Mouse (Mus musculus): ENCODE data around the gene Ddx41. TPM values are rescaled to one million over a fixed set of nuclear protein-coding genes. Genes with fewer than 3 reads are reported as not detected.

The Ddx41 gene
- 2.7 TPM for polyA plus RNA-seq (2014; fragmentation: Illumina TruSeq; extraction: RNeasy Lipid Tissue Mini Kit (QIAGEN cat#74804))

GRCm38 (mm10) chr13:55536194-55537175 lies at the start of gene Ddx41:
TSS of gene Ddx41 (minus strand) at chr13:55536658.

GRCm38 (mm10) chr13:55573432-55573831 lies 37.0 kb upstream of the Ddx41 start, which contains the start of gene Tmed9:
TSS of gene Tmed9 (plus strand) at chr13:55573732.

DNA sequence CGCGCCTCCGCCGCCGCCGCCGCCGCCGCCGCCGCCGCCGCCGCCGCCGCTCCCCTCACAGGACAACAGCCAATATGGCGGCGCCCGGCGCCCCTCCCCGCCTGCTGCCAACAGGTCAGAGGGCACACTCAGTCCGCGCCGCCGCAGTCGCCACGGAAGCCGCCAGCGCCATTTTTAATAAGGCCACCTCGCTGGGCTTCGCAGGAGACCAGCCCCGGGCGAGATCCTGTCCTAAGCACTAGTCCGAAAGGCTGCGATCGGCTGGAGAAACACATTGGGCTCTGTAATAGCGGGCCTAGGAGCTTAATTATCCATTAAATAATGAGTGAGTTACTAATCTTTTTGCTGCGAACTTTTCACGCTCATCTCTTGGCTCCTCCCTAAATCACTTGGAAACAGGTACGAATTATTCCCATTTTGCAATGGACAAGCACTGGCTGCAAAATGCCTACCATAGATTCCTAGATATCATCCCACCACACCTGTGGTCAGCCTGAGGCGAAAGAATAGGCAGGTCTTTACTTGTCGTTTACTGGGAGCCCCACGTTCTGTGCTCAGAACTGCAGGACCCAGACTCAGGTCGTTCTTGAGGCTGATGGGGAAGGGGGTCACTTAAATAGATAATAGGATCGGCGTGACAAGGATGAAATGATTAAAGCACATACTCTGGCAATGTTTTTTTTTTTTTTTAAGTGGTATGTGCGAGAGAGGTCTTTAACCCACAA lies 34.7 kb upstream of the Ddx41 start, which contains the start of gene Fam193b:
TSS of gene Fam193b (minus strand) at position 94 of the 725 bp plus-strand sequence.

DNA sequence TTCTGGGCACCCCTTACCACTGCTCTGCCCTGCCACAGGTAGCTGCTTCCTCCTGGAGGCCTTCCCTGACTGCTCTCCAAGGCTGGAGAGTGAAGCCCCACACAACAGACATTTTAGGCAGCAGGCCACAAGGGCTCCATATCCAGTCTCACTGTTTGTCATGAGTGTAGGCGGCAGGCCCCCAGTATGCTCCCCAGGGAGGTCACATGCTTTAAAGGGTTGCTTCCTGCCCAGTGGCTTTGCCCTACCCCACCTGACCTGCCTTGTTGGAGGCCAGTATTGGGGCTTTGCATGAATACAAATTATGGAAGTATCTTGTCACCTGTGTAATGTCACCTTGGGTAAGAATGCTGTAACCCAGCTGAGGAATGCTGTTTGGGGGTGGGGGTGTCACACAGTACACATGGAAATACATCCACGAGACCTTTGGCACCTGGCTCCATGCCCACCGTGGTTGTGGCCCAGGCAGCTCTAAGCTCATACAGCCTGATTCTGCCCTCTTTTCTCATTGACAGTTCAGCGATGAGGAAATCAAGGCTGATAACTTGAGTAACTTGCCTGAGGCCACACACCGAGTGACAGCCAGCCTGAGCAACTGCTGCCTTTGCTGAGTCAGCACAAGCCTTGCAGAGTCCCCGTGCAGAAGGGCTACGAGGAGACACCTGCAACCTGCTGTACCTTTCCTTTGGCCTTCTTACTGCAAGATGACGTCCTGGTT lies 7.1 kb downstream of the Ddx41 start, which contains the start of gene Dok3:
TSS of gene Dok3 (minus strand) at position 99 of the 718 bp plus-strand sequence.

DNA sequence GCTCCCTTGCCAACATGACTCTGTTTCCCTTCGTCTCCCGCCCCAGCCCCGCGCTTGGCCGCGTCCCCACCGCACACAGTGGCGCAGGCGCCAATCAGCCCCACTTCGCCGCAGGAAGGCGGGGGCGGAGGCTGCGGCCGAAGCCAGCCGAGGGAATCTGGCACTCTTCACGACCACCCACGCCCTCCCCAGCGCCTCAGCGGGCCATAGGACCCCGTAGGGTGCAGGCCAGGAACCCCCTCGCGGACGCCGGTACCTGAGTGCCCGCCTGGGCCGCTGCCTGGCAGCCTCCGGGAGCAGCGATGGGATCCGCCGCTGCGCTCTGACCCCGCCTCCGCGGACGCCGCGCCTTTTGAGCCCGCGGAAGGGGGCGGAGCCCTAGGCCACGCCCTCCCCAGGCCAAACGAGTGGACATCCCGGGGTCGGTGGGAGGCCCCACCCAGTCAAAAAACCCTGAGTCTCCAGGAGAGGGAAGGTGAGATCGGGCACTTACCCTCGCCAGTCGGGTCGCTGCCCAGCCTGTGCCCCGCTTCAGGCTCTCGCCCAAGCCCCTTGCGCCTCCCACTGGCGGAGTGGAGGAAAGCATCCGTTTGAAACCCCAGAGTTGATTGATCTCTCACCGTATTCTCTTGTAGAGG lies 23.2 kb downstream of the Ddx41 start, which contains the start of gene Pdlim7:
TSS of gene Pdlim7 (minus strand) at position 566 of the 638 bp plus-strand sequence.

DNA sequence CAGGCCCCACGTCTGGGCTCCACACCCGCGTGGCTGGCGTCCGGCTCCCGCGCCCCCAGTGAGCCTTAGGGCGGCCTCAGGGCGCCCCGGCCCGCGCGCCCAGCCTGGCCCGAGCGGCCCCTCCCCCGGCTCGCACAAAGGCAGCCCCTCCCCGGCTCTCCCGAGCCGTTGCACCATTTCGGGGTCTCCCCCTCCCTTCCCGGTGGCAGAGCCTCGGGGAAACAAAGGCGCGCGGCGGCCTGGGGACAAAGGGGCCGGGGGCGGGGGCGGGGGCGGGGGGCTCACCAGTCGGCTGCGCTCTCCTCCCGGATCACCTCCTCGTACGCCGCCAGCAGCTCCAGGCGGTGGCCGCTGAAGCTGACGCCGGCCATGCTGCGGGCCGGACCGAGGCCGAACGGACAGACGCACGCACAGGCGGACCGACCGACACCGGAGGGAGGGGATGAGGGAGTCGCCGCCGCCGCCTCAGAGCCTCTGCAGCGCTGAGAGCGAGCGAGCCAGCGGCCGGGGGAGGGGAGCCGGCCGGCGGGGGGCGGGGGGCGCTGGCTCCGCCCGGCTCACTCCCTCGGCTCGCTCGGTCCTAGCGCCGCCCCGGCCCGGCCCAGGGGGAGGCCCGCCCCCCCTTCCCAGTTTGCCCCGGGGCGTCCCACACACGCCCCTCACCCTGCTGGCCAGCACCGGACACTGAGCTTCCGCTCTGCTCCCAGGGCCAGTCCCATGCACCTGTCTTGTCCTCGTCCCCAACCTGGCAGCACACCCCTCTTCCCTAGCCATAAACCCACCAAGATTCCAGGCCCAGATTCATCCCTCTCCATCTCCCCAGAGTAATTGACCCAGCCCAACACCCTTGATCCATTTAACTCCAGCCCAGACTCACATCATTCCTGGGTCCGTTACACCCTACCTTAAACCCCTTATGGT lies 48.6 kb downstream of the Ddx41 start, which contains the start of gene Dbn1:
TSS of gene Dbn1 (minus strand) at position 534 of the 921 bp plus-strand sequence.

Other genes with a start within 250 kb of the Ddx41 start
- gene Prelid1, start 216.2 kb downstream of the Ddx41 start, polyA plus RNA-seq (2014; fragmentation: Illumina TruSeq; extraction: RNeasy Lipid Tissue Mini Kit (QIAGEN cat#74804)), result 4.0 TPM
- 3.6 TPM for gene Rab24, start 214.7 kb downstream of the Ddx41 start, polyA plus RNA-seq (2014; fragmentation: Illumina TruSeq; extraction: RNeasy Lipid Tissue Mini Kit (QIAGEN cat#74804))
- gene Mxd3, start 206.8 kb downstream of the Ddx41 start, polyA plus RNA-seq (2014; fragmentation: Illumina TruSeq; extraction: RNeasy Lipid Tissue Mini Kit (QIAGEN cat#74804)), result 0.68 TPM
- 34.2 TPM for gene Lman2, start 173.9 kb downstream of the Ddx41 start, polyA plus RNA-seq (2014; fragmentation: Illumina TruSeq; extraction: RNeasy Lipid Tissue Mini Kit (QIAGEN cat#74804))
- gene Rgs14, start 166.9 kb downstream of the Ddx41 start, polyA plus RNA-seq (2014; fragmentation: Illumina TruSeq; extraction: RNeasy Lipid Tissue Mini Kit (QIAGEN cat#74804)), result not detected
- not detected for gene Slc34a1, start 138.5 kb downstream of the Ddx41 start, polyA plus RNA-seq (2014; fragmentation: Illumina TruSeq; extraction: RNeasy Lipid Tissue Mini Kit (QIAGEN cat#74804))
- not detected for gene Pfn3, start 121.4 kb downstream of the Ddx41 start, polyA plus RNA-seq (2014; fragmentation: Illumina TruSeq; extraction: RNeasy Lipid Tissue Mini Kit (QIAGEN cat#74804))
- not detected for gene F12, start 109.9 kb downstream of the Ddx41 start, polyA plus RNA-seq (2014; fragmentation: Illumina TruSeq; extraction: RNeasy Lipid Tissue Mini Kit (QIAGEN cat#74804))
- 4.1 TPM for gene Grk6, start 91.6 kb downstream of the Ddx41 start, polyA plus RNA-seq (2014; fragmentation: Illumina TruSeq; extraction: RNeasy Lipid Tissue Mini Kit (QIAGEN cat#74804))
- gene Prr7, start 72.4 kb downstream of the Ddx41 start, polyA plus RNA-seq (2014; fragmentation: Illumina TruSeq; extraction: RNeasy Lipid Tissue Mini Kit (QIAGEN cat#74804)), result not detected
- 3.1 TPM for gene Dbn1, start 48.5 kb downstream of the Ddx41 start, polyA plus RNA-seq (2014; fragmentation: Illumina TruSeq; extraction: RNeasy Lipid Tissue Mini Kit (QIAGEN cat#74804))
- gene Pdlim7, start 23.0 kb downstream of the Ddx41 start, polyA plus RNA-seq (2014; fragmentation: Illumina TruSeq; extraction: RNeasy Lipid Tissue Mini Kit (QIAGEN cat#74804)), result 0.43 TPM
- not detected for gene Dok3, start 7.4 kb downstream of the Ddx41 start, polyA plus RNA-seq (2014; fragmentation: Illumina TruSeq; extraction: RNeasy Lipid Tissue Mini Kit (QIAGEN cat#74804))
- gene Fam193b, start 34.5 kb upstream of the Ddx41 start, polyA plus RNA-seq (2014; fragmentation: Illumina TruSeq; extraction: RNeasy Lipid Tissue Mini Kit (QIAGEN cat#74804)), result 4.6 TPM
- gene Tmed9, start 37.1 kb upstream of the Ddx41 start, polyA plus RNA-seq (2014; fragmentation: Illumina TruSeq; extraction: RNeasy Lipid Tissue Mini Kit (QIAGEN cat#74804)), result 84.6 TPM
- 1.7 TPM for gene B4galt7, start 63.2 kb upstream of the Ddx41 start, polyA plus RNA-seq (2014; fragmentation: Illumina TruSeq; extraction: RNeasy Lipid Tissue Mini Kit (QIAGEN cat#74804))
- gene Caml, start 86.3 kb upstream of the Ddx41 start, polyA plus RNA-seq (2014; fragmentation: Illumina TruSeq; extraction: RNeasy Lipid Tissue Mini Kit (QIAGEN cat#74804)), result 59.7 TPM
- gene Ddx46, start 98.4 kb upstream of the Ddx41 start, polyA plus RNA-seq (2014; fragmentation: Illumina TruSeq; extraction: RNeasy Lipid Tissue Mini Kit (QIAGEN cat#74804)), result 86.1 TPM
- 208 TPM for gene B230219D22Rik, start 156.5 kb upstream of the Ddx41 start, polyA plus RNA-seq (2014; fragmentation: Illumina TruSeq; extraction: RNeasy Lipid Tissue Mini Kit (QIAGEN cat#74804))
- 112 TPM for gene Txndc15, start 178.0 kb upstream of the Ddx41 start, polyA plus RNA-seq (2014; fragmentation: Illumina TruSeq; extraction: RNeasy Lipid Tissue Mini Kit (QIAGEN cat#74804))
- 14.5 TPM for gene Pcbd2, start 190.7 kb upstream of the Ddx41 start, polyA plus RNA-seq (2014; fragmentation: Illumina TruSeq; extraction: RNeasy Lipid Tissue Mini Kit (QIAGEN cat#74804))
- not detected for gene Catsper3, start 247.9 kb upstream of the Ddx41 start, polyA plus RNA-seq (2014; fragmentation: Illumina TruSeq; extraction: RNeasy Lipid Tissue Mini Kit (QIAGEN cat#74804))

All from ovary, adult 10 weeks (tissue).